Mouse (Mus musculus) cerebellum, adult (tissue): ENCODE data around the gene Smoc2.

Experiments
- ATAC-seq: cut with Nextera tagmentation; 2 replicates; pipeline ENCODE4 v1.9.2; 2017; ENCODE audit warnings: mild to moderate bottlenecking, moderate library complexity, mixed read lengths; ENCODE audit not compliant: insufficient number of reproducible peaks, low FRiP score, low TSS enrichment

Gene Smoc2

GRCm38 (mm10) chr17:14279177-14279965 lies at the start of gene Smoc2:
Gene Smoc2, plus strand, starts transcription at chr17:14279506.
- no peak for ATAC-seq

GRCm38 (mm10) chr17:14230698-14231430 lies 48.4 kb upstream of the Smoc2 start:
- ATAC-seq, result no peak

GRCm38 (mm10) chr17:14232629-14233028 lies 46.7 kb upstream of the Smoc2 start:
- no peak for ATAC-seq

GRCm38 (mm10) chr17:14233658-14234057 lies 45.6 kb upstream of the Smoc2 start:
- ATAC-seq, result no peak

- no peak for ATAC-seq
Measured at GRCm38 (mm10) chr17:14234774-14235389, 44.4 kb upstream of the Smoc2 start.

GRCm38 (mm10) chr17:14237134-14237533 lies 42.2 kb upstream of the Smoc2 start:
- ATAC-seq, result no peak

- ATAC-seq, result no peak
Measured at GRCm38 (mm10) chr17:14239960-14240359, 39.3 kb upstream of the Smoc2 start.

- ATAC-seq, result no peak
Measured at GRCm38 (mm10) chr17:14242634-14243033, 36.7 kb upstream of the Smoc2 start.

- peak; percentile 81 for ATAC-seq
Measured at GRCm38 (mm10) chr17:14244195-14244965, 34.9 kb upstream of the Smoc2 start.

GRCm38 (mm10) chr17:14246266-14246665 lies 33.0 kb upstream of the Smoc2 start:
- ATAC-seq, result no peak

- ATAC-seq, result no peak
Measured at GRCm38 (mm10) chr17:14247931-14248330, 31.4 kb upstream of the Smoc2 start.

- no peak for ATAC-seq
Measured at GRCm38 (mm10) chr17:14249595-14249994, 29.7 kb upstream of the Smoc2 start.

- ATAC-seq, result no peak
Measured at GRCm38 (mm10) chr17:14250401-14250800, 28.9 kb upstream of the Smoc2 start.

- ATAC-seq, result no peak
Measured at GRCm38 (mm10) chr17:14252456-14252855, 26.9 kb upstream of the Smoc2 start.

- ATAC-seq, result no peak
Measured at GRCm38 (mm10) chr17:14254616-14255015, 24.7 kb upstream of the Smoc2 start.

- no peak for ATAC-seq
Measured at GRCm38 (mm10) chr17:14257799-14258520, 21.3 kb upstream of the Smoc2 start.

GRCm38 (mm10) chr17:14258906-14259305 lies 20.4 kb upstream of the Smoc2 start:
- ATAC-seq, result no peak

- peak; percentile 41; the same call in 1 of the 2 replicates for ATAC-seq
Measured at GRCm38 (mm10) chr17:14260966-14261365, 18.3 kb upstream of the Smoc2 start.

- no peak for ATAC-seq
Measured at GRCm38 (mm10) chr17:14262217-14262616, 17.1 kb upstream of the Smoc2 start.

GRCm38 (mm10) chr17:14268001-14268400 lies 11.3 kb upstream of the Smoc2 start:
- ATAC-seq, result no peak
